In genomic region chr4:116198422-116198821, GRCm38 (mm10) we compare ENCODE assay signal across 15 mouse cellular contexts. TPM values are rescaled to one million over a fixed set of nuclear protein-coding genes. Genes with fewer than 3 reads are reported as not detected.
DNase-seq lines count a peak whose midpoint lies in the region; ATAC-seq and TF ChIP-seq lines count a peak whose summit lies in the region.
"Had no signal": no experiment of that assay in that cellular context is flagged by ENCODE, and none has a peak within 500 bp of the region (broad histone marks: within the 10 kb centered on the region; RNA-seq: fewer than 3 reads in every experiment).

No protein-coding gene starts in this region.

- no peak overlapping the region for H3K4me3 ChIP-seq in hindbrain, postnatal 0 days (ENCODE audit: low read length)
- no peak overlapping the region for H3K4me3 ChIP-seq in hindbrain, embryonic 16.5 days (ENCODE audit: low read length)
- H3K4me3 ChIP-seq in E14TG2a.4 (replicated peaks; ENCODE audit: low read length): no peak overlapping the region
- no peak overlapping the region for H3K4me3 ChIP-seq in neural tube, embryonic 15.5 days (replicated peaks)
- H3K4me3 ChIP-seq: heart, embryonic 15.5 days; midbrain, embryonic 12.5 days had no signal

- no peak overlapping the region for H3K27ac ChIP-seq in hindbrain, postnatal 0 days
- no peak overlapping the region for H3K27ac ChIP-seq in hindbrain, embryonic 16.5 days (ENCODE audit: low read depth, low read length)
- H3K27ac ChIP-seq in neural tube, embryonic 15.5 days (replicated peaks): no peak overlapping the region
- H3K27ac ChIP-seq: heart, embryonic 15.5 days; midbrain, embryonic 12.5 days had no signal

- WGBS in hindbrain, postnatal 0 days: 83% methylated on average over 2 of the region's 2 CpGs
- WGBS in hindbrain, embryonic 16.5 days: 92% methylated on average over 2 of the region's 2 CpGs
- 83% methylated on average over 2 of the region's 2 CpGs for WGBS in neural tube, embryonic 15.5 days

- ATAC-seq in hindbrain, postnatal 0 days: no peak
- ATAC-seq in hindbrain, embryonic 16.5 days: no peak
- no peak for ATAC-seq in neural tube, embryonic 15.5 days (ENCODE audit: low FRiP score)

- no peak overlapping the region for H3K4me2 ChIP-seq in hindbrain, postnatal 0 days (ENCODE audit: low read depth, low read length)
- H3K4me2 ChIP-seq in hindbrain, embryonic 16.5 days (ENCODE audit: low read length): no peak overlapping the region
- H3K4me2 ChIP-seq in neural tube, embryonic 15.5 days: no peak overlapping the region
- H3K4me2 ChIP-seq: heart, embryonic 15.5 days; midbrain, embryonic 12.5 days had no signal

- no peaks in the 10 kb centered on the region for H3K27me3 ChIP-seq in hindbrain, postnatal 0 days (ENCODE audit: insufficient read depth, low read length)
- H3K27me3 ChIP-seq in hindbrain, embryonic 16.5 days (replicated peaks; ENCODE audit: control insufficient read depth, insufficient read depth, low read length): no peaks in the 10 kb centered on the region
- peaks cover 2% of the 10 kb centered on the region; the same call in 1 of the 2 replicates for H3K27me3 ChIP-seq in E14TG2a.4 (ENCODE audit: insufficient read depth, low read length)
- H3K27me3 ChIP-seq in neural tube, embryonic 15.5 days (replicated peaks): no peaks in the 10 kb centered on the region
- H3K27me3 ChIP-seq: heart, embryonic 15.5 days; midbrain, embryonic 12.5 days had no signal

- H3K9me3 ChIP-seq in hindbrain, postnatal 0 days (ENCODE audit: low read length): no peaks in the 10 kb centered on the region
- no peaks in the 10 kb centered on the region for H3K9me3 ChIP-seq in hindbrain, embryonic 16.5 days (ENCODE audit: control insufficient read depth, low read length)
- no peaks in the 10 kb centered on the region for H3K9me3 ChIP-seq in E14TG2a.4 (ENCODE audit: low read length)
- no peaks in the 10 kb centered on the region for H3K9me3 ChIP-seq in neural tube, embryonic 15.5 days (replicated peaks)
- H3K9me3 ChIP-seq: heart, embryonic 15.5 days; midbrain, embryonic 12.5 days had no signal

- no peak overlapping the region for H3K9ac ChIP-seq in hindbrain, postnatal 0 days (replicated peaks; ENCODE audit: low read length)
- no peak overlapping the region for H3K9ac ChIP-seq in hindbrain, embryonic 16.5 days (ENCODE audit: low read depth, low read length)
- no peak overlapping the region for H3K9ac ChIP-seq in neural tube, embryonic 15.5 days (replicated peaks)
- H3K9ac ChIP-seq: heart, embryonic 15.5 days; midbrain, embryonic 12.5 days had no signal

- no peaks in the 10 kb centered on the region for H3K4me1 ChIP-seq in hindbrain, postnatal 0 days (ENCODE audit: insufficient read depth, low read length)
- H3K4me1 ChIP-seq in hindbrain, embryonic 16.5 days (ENCODE audit: control insufficient read depth, insufficient read depth, low read depth, low read length): no peaks in the 10 kb centered on the region
- H3K4me1 ChIP-seq in E14TG2a.4 (replicated peaks; ENCODE audit: low read depth, low read length): no peaks in the 10 kb centered on the region
- H3K4me1 ChIP-seq in neural tube, embryonic 15.5 days: no peaks in the 10 kb centered on the region
- H3K4me1 ChIP-seq: midbrain, embryonic 12.5 days had no signal

- TF ChIP-seq CTCF in hindbrain, postnatal 0 days (IDR thresholded peaks at IDR 0.05; ENCODE audit: low read depth): peak; percentile 34; the same call in 1 of the 2 replicates
- peak; percentile 31 for TF ChIP-seq CTCF in E14TG2a.4 (conservative IDR thresholded peaks at IDR 0.05; ENCODE audit: low read length)

- H3K36me3 ChIP-seq in hindbrain, postnatal 0 days (ENCODE audit: insufficient read depth, low read length): no peaks in the 10 kb centered on the region
- H3K36me3 ChIP-seq in hindbrain, embryonic 16.5 days (ENCODE audit: control insufficient read depth, insufficient read depth, low read length): no peaks in the 10 kb centered on the region
- no peaks in the 10 kb centered on the region for H3K36me3 ChIP-seq in E14TG2a.4 (ENCODE audit: insufficient read depth, low read length)
- H3K36me3 ChIP-seq in neural tube, embryonic 15.5 days: no peaks in the 10 kb centered on the region
- H3K36me3 ChIP-seq: heart, embryonic 15.5 days; midbrain, embryonic 12.5 days had no signal

- no peak for DNase-seq in hindbrain, postnatal 0 days (ENCODE audit: low spot score)
- DNase-seq in 416B (ENCODE audit: low read depth): peak; percentile 30
- DNase-seq in retina, postnatal 1 day: peak; percentile 72
- no peak for DNase-seq in adrenal gland, adult 2 months
- DNase-seq: adrenal gland, postnatal 36 days; lung, adult 2 months had no signal

RNA-seq across cellular contexts. Expression of gene Pik3r3, which starts 23.0 kb away (rescaled TPM):
- 37.8 and 44.4 TPM in 2 replicates for total RNA-seq in hindbrain, postnatal 0 days (2014; rRNA removed)
- 37.7 and 39.8 TPM in 2 replicates for polyA plus RNA-seq in hindbrain, postnatal 0 days (2015; fragmentation: Nextera tagmentation; extraction: Ambion mirVana)
- polyA plus RNA-seq in hindbrain, embryonic 16.5 days (2015; fragmentation: Nextera tagmentation; extraction: Ambion mirVana): 47.4 and 57.2 TPM in 2 replicates
- 10 to 100 TPM; 16.2 to 24.4 TPM for total RNA-seq in adrenal gland, adult 2 months (2021)
- polyA plus RNA-seq in adrenal gland, adult 2 months (2012; rRNA removed): 14.6 and 21.6 TPM in 2 replicates
- polyA plus RNA-seq in neural tube, embryonic 15.5 days (2015; fragmentation: Nextera tagmentation; extraction: Ambion mirVana): 43.1 and 52.6 TPM in 2 replicates

RNA-seq across cellular contexts. Expression of gene Gm49337, which starts 25.2 kb away (rescaled TPM):
- total RNA-seq in hindbrain, postnatal 0 days (2014; rRNA removed): not detected in 2 replicates
- polyA plus RNA-seq in hindbrain, postnatal 0 days (2015; fragmentation: Nextera tagmentation; extraction: Ambion mirVana): not detected in 2 replicates
- not detected in 2 replicates for polyA plus RNA-seq in hindbrain, embryonic 16.5 days (2015; fragmentation: Nextera tagmentation; extraction: Ambion mirVana)
- total RNA-seq in adrenal gland, adult 2 months (2021): under 1 TPM in 1 of 2 experiments, not detected in 1; 0.52 TPM
- polyA plus RNA-seq in adrenal gland, adult 2 months (2012; rRNA removed): not detected in 2 replicates
- not detected in 2 replicates for polyA plus RNA-seq in neural tube, embryonic 15.5 days (2015; fragmentation: Nextera tagmentation; extraction: Ambion mirVana)
- total RNA-seq: adrenal gland, postnatal 36 days had no signal
- polyA plus RNA-seq: cortical plate, adult 2 months; heart, embryonic 15.5 days; lung, adult 2 months; neural tube, embryonic 14.5 days; small intestine, adult 2 months had no signal

RNA-seq across cellular contexts. Expression of gene 1700042G07Rik, which starts 25.2 kb away (rescaled TPM):
- not detected in 2 replicates for total RNA-seq in hindbrain, postnatal 0 days (2014; rRNA removed)
- not detected in 2 replicates for polyA plus RNA-seq in hindbrain, postnatal 0 days (2015; fragmentation: Nextera tagmentation; extraction: Ambion mirVana)
- polyA plus RNA-seq in hindbrain, embryonic 16.5 days (2015; fragmentation: Nextera tagmentation; extraction: Ambion mirVana): not detected in 2 replicates
- not detected for total RNA-seq in adrenal gland, adult 2 months (2021)
- polyA plus RNA-seq in adrenal gland, adult 2 months (2012; rRNA removed): not detected in 2 replicates
- not detected in 2 replicates for polyA plus RNA-seq in neural tube, embryonic 15.5 days (2015; fragmentation: Nextera tagmentation; extraction: Ambion mirVana)
- total RNA-seq: adrenal gland, postnatal 36 days; left cerebral cortex, postnatal 36 days had no signal
- polyA plus RNA-seq: cortical plate, adult 2 months; heart, embryonic 15.5 days; lung, adult 2 months; midbrain, embryonic 12.5 days; neural tube, embryonic 14.5 days; small intestine, adult 2 months had no signal

RNA-seq across cellular contexts. Expression of gene Tspan1, which starts 31.0 kb away (rescaled TPM):
- total RNA-seq in hindbrain, postnatal 0 days (2014; rRNA removed): 0.16 and 0.40 TPM in 2 replicates
- polyA plus RNA-seq in hindbrain, postnatal 0 days (2015; fragmentation: Nextera tagmentation; extraction: Ambion mirVana): 0.21 and 0.34 TPM in 2 replicates
- polyA plus RNA-seq in hindbrain, embryonic 16.5 days (2015; fragmentation: Nextera tagmentation; extraction: Ambion mirVana): 0.11 and 0.63 TPM in 2 replicates
- not detected for total RNA-seq in adrenal gland, adult 2 months (2021)
- not detected in 2 replicates for polyA plus RNA-seq in adrenal gland, adult 2 months (2012; rRNA removed)
- polyA plus RNA-seq in neural tube, embryonic 15.5 days (2015; fragmentation: Nextera tagmentation; extraction: Ambion mirVana): 0.27 and 5.8 TPM in 2 replicates
- total RNA-seq: adrenal gland, postnatal 36 days had no signal

RNA-seq across cellular contexts. Expression of gene Lurap1, which starts 47.3 kb away (rescaled TPM):
- total RNA-seq in hindbrain, postnatal 0 days (2014; rRNA removed): 6.2 and 7.9 TPM in 2 replicates
- 4.0 TPM in 2 replicates for polyA plus RNA-seq in hindbrain, postnatal 0 days (2015; fragmentation: Nextera tagmentation; extraction: Ambion mirVana)
- 3.3 and 3.7 TPM in 2 replicates for polyA plus RNA-seq in hindbrain, embryonic 16.5 days (2015; fragmentation: Nextera tagmentation; extraction: Ambion mirVana)
- total RNA-seq in adrenal gland, adult 2 months (2021): 10 to 100 TPM in 1 of 2 experiments, 1 to 10 TPM in 1; 5.2 to 16.2 TPM
- 1.8 and 2.5 TPM in 2 replicates for polyA plus RNA-seq in adrenal gland, adult 2 months (2012; rRNA removed)
- 2.6 and 2.7 TPM in 2 replicates for polyA plus RNA-seq in neural tube, embryonic 15.5 days (2015; fragmentation: Nextera tagmentation; extraction: Ambion mirVana)

Comparison
In these comparisons a context has a peak if more than half of its experiments do, and no peak if none do; other contexts are left out.
1. DNase-seq: peak in 416B (single experiment) and retina, postnatal 1 day (single experiment); none in hindbrain, postnatal 0 days (single experiment) and adrenal gland, adult 2 months (single experiment).